Mouse (Mus musculus) neural tube, embryonic 14.5 days (tissue): ENCODE results near the gene Ackr2. TPM values are rescaled to one million over a fixed set of nuclear protein-coding genes. Genes with fewer than 3 reads are reported as not detected.

Experiments
- ATAC-seq: fragments of 200-750 bp; cut with Nextera tagmentation; 2 replicates; pipeline ENCODE4 v1.8.0; 2017; ENCODE audit warnings: low read depth, mild to moderate bottlenecking, moderate TSS enrichment, moderate library complexity
- H3K27ac ChIP-seq: fragments of 300-500 bp; sonication (generic); 2 replicates; pipeline ENCODE4 v1.5.1; 2014; ENCODE audit warnings: low read depth, mild to moderate bottlenecking, control low read depth, low read length, moderate library complexity, mixed read lengths
- H3K27me3 ChIP-seq: fragments of 300-500 bp; sonication (generic); 2 replicates; pipeline ENCODE4 v1.6.1; 2014; ENCODE audit warnings: low read length; ENCODE audit not compliant: control insufficient read depth, insufficient read depth
- H3K36me3 ChIP-seq: fragments of 300-500 bp; sonication (generic); 2 replicates; pipeline ENCODE4 v1.6.1; 2014; ENCODE audit warnings: low read length, mixed read lengths; ENCODE audit not compliant: control insufficient read depth, insufficient read depth
- H3K4me1 ChIP-seq: fragments of 300-500 bp; sonication (generic); 2 replicates; pipeline ENCODE4 v1.6.1; 2014; ENCODE audit warnings: low read length; ENCODE audit not compliant: control insufficient read depth, insufficient read depth
- H3K4me2 ChIP-seq: fragments of 300-500 bp; sonication (generic); 2 replicates; pipeline ENCODE4 v1.6.1; 2014; ENCODE audit warnings: mild to moderate bottlenecking, low read depth, low read length, control low read depth
- H3K4me3 ChIP-seq: fragments of 300-500 bp; sonication (generic); 2 replicates; pipeline ENCODE4 v1.5.1; 2014; ENCODE audit warnings: low read depth, low read length, control low read depth, mixed read lengths
- H3K9ac ChIP-seq: fragments of 300-500 bp; sonication (generic); replicated peaks from 2 replicates; pipeline ENCODE4 v1.6.1; 2014; ENCODE audit warnings: low read depth, mild to moderate bottlenecking, control low read depth, low read length, mixed read lengths
- H3K9me3 ChIP-seq: fragments of 300-500 bp; sonication (generic); 2 replicates; pipeline ENCODE4 v1.6.1; 2016; ENCODE audit warnings: low read length; ENCODE audit not compliant: control insufficient read depth
- WGBS: fragments of 180-500 bp; shearing (Covaris S2); extraction: QIAGEN DNeasy Blood & Tissue Kit; methylation state at CpG from one replicate; pipeline ENCODE4 v1.1.7; 2014; 5-methylcytosine and 5-hydroxymethylcytosine counted together
- polyA plus RNA-seq: library from polyadenylated mRNA; unstranded; fragments of >200 nt; fragmentation: Nextera tagmentation; extraction: Ambion mirVana; gene quantifications from 2 replicates; pipeline ENCODE4 v1.2.1, GENCODE M21; 2014

Gene Ackr2
- polyA plus RNA-seq, 1 experiment from 2014 or later = 1.6 TPM

DNA sequence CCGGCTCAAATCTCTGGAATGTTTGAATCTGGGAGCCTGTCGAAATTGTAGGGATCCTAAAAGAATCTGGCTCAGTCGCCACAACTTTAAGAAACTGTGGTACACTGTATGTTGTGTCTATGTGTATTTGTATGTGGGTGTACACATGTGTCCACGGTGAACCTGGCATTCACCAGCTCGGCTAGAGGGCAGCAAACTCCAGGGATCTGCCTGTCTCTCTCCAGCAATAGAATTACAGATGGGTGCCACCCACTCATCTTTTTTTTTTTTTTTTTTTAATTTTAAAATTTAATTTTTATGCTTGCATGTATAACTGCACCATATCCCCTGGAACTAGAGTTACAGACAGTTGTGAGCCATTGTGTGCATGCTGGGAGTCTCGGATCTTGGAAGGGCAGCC, 16.9 kb upstream of the Ackr2 start:
- 88% methylated on average over 6 of the region's 6 CpGs for WGBS
- Histone ChIP-seq H3K4me3 (no peak overlapping the region), H3K4me2 (no peak overlapping the region), H3K9me3 (no peaks in the 10 kb centered on the region), H3K4me1 (no peaks in the 10 kb centered on the region), H3K36me3 (no peaks in the 10 kb centered on the region), H3K27me3 (no peaks in the 10 kb centered on the region), H3K9ac (no peak overlapping the region), H3K27ac (no peak overlapping the region)
- ATAC-seq = no peak

GRCm38 (mm10) chr9:121882015-121882457, 16.1 kb upstream of the Ackr2 start:
- Histone ChIP-seq H3K27ac (no peak overlapping the region), H3K4me2 (no peak overlapping the region), H3K9me3 (no peaks in the 10 kb centered on the region), H3K36me3 (no peaks in the 10 kb centered on the region), H3K4me1 (no peaks in the 10 kb centered on the region), H3K9ac (no peak overlapping the region), H3K27me3 (no peaks in the 10 kb centered on the region), H3K4me3 (no peak overlapping the region)
- 67% methylated on average over 7 of the region's 7 CpGs for WGBS
- ATAC-seq = no peak

DNA sequence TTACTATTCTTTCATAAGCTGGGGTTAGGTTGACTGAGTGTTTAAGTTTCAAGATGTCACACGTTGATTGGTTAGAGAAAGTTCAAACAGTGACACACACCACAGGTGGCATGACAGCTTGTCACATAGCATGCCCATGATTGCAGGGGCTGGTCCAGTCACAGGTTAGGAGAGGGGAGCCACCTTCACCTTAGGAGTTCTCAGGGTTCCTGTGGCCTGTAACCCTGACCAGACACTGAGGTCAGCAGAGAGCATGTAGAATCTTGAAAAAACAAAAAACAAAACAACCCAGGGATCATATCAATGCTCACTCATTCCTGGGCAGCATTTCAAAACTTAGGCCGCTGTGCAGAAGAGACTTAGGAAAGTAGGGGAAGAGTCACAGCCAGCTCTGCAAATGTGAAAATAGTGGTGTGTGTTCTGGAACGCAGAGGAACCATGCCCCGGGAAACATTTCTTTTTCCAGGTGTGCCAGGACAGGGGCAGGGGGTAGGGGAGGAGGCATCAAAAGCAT, 8.2 kb upstream of the Ackr2 start:
- Histone ChIP-seq H3K36me3 (no peaks in the 10 kb centered on the region), H3K9ac (no peak overlapping the region), H3K27ac (no peak overlapping the region), H3K4me1 (no peaks in the 10 kb centered on the region), H3K27me3 (no peaks in the 10 kb centered on the region), H3K4me2 (no peak overlapping the region), H3K9me3 (no peaks in the 10 kb centered on the region), H3K4me3 (no peak overlapping the region)
- 83% methylated on average over 4 of the region's 4 CpGs for WGBS
- ATAC-seq = no peak

- H3K4me1 ChIP-seq = no peaks in the 10 kb centered on the region
- H3K4me3 ChIP-seq = no peak overlapping the region
- no peaks in the 10 kb centered on the region for H3K9me3 ChIP-seq
- no peak for ATAC-seq
- H3K27me3 ChIP-seq = no peaks in the 10 kb centered on the region
- 44% methylated on average over 18 of the region's 18 CpGs for WGBS
- no peak overlapping the region for H3K27ac ChIP-seq
- no peak overlapping the region for H3K4me2 ChIP-seq
- no peak overlapping the region for H3K9ac ChIP-seq
- no peaks in the 10 kb centered on the region for H3K36me3 ChIP-seq
These were observed 7.7 kb upstream of the Ackr2 start for GRCm38 (mm10) chr9:121890441-121890941.

- H3K9ac ChIP-seq = no peak overlapping the region
- no peaks in the 10 kb centered on the region for H3K4me1 ChIP-seq
- H3K4me3 ChIP-seq = no peak overlapping the region
- H3K27ac ChIP-seq = no peak overlapping the region
- no peaks in the 10 kb centered on the region for H3K36me3 ChIP-seq
- 93% methylated on average over 9 of the region's 9 CpGs for WGBS
- no peak overlapping the region for H3K4me2 ChIP-seq
- H3K9me3 ChIP-seq = no peaks in the 10 kb centered on the region
- no peaks in the 10 kb centered on the region for H3K27me3 ChIP-seq
- ATAC-seq = no peak
These were observed 6.9 kb upstream of the Ackr2 start for GRCm38 (mm10) chr9:121891301-121891700.

- Histone ChIP-seq H3K4me1 (no peaks in the 10 kb centered on the region), H3K4me3 (no peak overlapping the region), H3K27me3 (no peaks in the 10 kb centered on the region), H3K9me3 (no peaks in the 10 kb centered on the region), H3K4me2 (no peak overlapping the region), H3K36me3 (no peaks in the 10 kb centered on the region), H3K9ac (no peak overlapping the region), H3K27ac (no peak overlapping the region)
- WGBS = 83% methylated on average over 12 of the region's 12 CpGs
- no peak for ATAC-seq
These were observed 6.0 kb upstream of the Ackr2 start for GRCm38 (mm10) chr9:121892057-121892687.

DNA sequence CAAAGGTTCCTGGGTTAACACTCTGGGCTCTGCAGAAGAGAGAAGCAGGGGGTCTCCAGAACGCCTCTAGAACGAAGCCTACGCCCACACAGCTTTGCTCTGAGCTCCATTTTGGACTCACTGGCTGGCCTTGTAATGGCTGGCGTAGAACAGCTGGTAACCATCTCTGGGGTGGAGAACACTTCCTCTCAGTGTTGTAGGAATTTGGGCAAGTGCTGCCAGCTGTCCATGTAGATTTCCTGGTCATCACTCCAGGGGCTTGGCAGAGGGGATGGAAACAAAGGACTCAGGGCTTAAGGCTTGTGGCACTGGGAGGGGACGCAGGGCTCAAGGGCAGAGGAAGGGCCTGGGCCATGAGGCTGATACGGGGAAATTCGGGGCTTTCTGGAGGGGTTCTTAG, 3.7 kb upstream of the Ackr2 start:
- Histone ChIP-seq H3K36me3 (no peaks in the 10 kb centered on the region), H3K4me2 (no peak overlapping the region), H3K27me3 (no peaks in the 10 kb centered on the region), H3K9me3 (no peaks in the 10 kb centered on the region), H3K4me1 (no peaks in the 10 kb centered on the region), H3K27ac (no peak overlapping the region), H3K9ac (no peak overlapping the region), H3K4me3 (no peak overlapping the region)
- 89% methylated on average over 7 of the region's 7 CpGs for WGBS
- no peak for ATAC-seq

DNA sequence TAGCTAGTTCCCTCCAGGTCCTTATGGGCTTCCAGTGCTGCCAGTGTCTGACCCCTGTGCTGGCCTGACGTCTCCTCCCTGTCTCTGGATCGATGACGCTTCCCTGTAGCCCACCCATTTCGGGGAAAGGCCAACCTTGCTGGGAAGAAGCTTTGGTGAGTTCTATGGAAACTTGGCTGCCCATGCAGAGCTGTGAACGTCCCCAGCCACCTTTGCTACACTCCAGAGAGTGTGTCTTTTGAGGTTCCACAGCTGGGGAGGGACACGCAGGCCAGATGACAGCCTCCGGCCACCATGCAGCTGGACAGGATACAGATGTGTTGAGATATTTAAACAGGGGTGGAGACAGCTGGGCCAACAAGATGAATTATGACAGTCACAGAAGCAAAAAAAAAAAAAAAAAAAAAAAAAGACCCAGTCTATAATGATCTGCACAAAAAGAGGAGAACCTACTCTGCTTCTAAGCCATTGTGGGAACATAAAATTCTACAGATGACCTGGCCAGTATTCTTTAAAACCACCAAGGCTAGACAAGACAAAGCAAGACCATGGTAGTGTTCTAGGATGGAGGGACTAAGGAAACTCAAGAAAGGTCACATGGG, 2.7 kb upstream of the Ackr2 start:
- no peak overlapping the region for H3K9ac ChIP-seq
- H3K4me3 ChIP-seq = no peak overlapping the region
- no peaks in the 10 kb centered on the region for H3K4me1 ChIP-seq
- H3K27me3 ChIP-seq = no peaks in the 10 kb centered on the region
- WGBS = 76% methylated on average over 7 of the region's 7 CpGs
- no peak overlapping the region for H3K27ac ChIP-seq
- no peaks in the 10 kb centered on the region for H3K36me3 ChIP-seq
- ATAC-seq = no peak
- no peak overlapping the region for H3K4me2 ChIP-seq
- H3K9me3 ChIP-seq = no peaks in the 10 kb centered on the region

DNA sequence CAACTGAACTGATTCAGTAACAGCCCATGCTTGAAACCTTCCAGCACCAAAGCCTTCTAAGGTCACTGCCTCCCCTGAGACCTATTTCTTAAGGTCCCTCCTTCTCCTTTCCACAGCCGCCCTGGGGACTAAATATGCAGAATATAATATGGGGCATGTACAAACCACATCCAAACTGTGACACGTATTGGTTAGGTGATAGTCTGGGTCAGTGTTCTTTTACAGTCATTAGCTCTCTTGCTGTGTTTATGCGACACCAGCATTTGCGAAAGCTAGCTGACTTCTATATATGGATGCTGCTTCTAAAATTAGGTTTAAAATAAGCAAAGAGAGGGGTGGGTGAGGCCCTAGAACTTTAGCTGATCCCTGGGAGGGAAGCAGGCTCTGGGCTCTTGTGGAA, 1.3 kb upstream of the Ackr2 start:
- no peaks in the 10 kb centered on the region for H3K9me3 ChIP-seq
- no peak overlapping the region for H3K27ac ChIP-seq
- H3K4me1 ChIP-seq = no peaks in the 10 kb centered on the region
- no peaks in the 10 kb centered on the region for H3K36me3 ChIP-seq
- H3K9ac ChIP-seq = no peak overlapping the region
- H3K4me3 ChIP-seq = no peak overlapping the region
- no peaks in the 10 kb centered on the region for H3K27me3 ChIP-seq
- 83% methylated on average over 4 of the region's 4 CpGs for WGBS
- no peak overlapping the region for H3K4me2 ChIP-seq
- ATAC-seq = no peak
